21 mouse cellular contexts compared by ENCODE assay signal in the genomic region with DNA sequence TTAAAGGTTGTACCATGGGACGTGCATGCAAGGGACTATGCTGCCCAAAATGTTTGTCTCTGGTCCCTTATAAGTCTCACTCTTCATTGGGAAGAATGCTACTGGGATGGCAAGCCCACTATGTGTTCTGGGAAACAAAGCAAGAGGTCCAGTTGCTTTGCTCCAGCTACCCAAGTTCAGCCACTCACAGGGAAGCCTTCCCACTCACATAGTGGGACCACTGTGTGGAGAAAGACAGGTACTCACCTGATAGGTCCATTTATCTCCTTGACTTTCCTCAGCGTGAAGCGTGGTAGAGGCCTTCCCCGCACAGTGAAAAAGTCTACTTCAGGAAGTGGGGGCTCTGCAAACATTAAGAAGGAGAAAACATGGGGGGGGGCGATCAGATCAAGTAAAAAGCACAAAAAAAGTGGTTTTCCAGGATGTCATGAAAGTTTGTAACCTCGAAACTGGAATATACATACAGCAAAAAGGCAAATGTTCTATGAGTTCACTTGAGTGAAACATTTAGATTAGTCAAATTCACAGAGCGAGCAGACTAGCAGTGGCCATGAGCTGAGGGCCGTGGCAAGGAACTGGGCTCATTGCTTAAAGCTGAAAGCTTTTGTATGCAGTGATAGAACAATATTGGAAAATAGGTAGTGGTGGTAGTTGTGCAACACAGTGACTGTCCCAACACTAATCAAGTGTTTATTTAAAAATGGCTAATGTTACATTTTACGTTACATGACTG.
A peak's percentile ranks its signal among the peaks of the same experiment; 100 is the strongest.
DNase-seq lines count a peak whose midpoint lies in the region; ATAC-seq and TF ChIP-seq lines count a peak whose summit lies in the region.
"Had no signal": no experiment of that assay in that cellular context is flagged by ENCODE, and none has a peak within 500 bp of the region (broad histone marks: within the 10 kb centered on the region; RNA-seq: fewer than 3 reads in every experiment).

No protein-coding gene starts in this region.

- H3K9ac ChIP-seq in heart, embryonic 13.5 days: no peak overlapping the region
- H3K9ac ChIP-seq in liver, embryonic 15.5 days: no peak overlapping the region
- H3K9ac ChIP-seq in stomach, postnatal 0 days (ENCODE audit: low read length): no peak overlapping the region
- H3K9ac ChIP-seq in forebrain, embryonic 14.5 days (ENCODE audit: low read length): no peak overlapping the region
- H3K9ac ChIP-seq: embryonic facial prominence, embryonic 13.5 days; liver, embryonic 14.5 days; midbrain, embryonic 12.5 days; neural tube, embryonic 15.5 days had no signal

- no peak overlapping the region for H3K4me3 ChIP-seq in heart, embryonic 13.5 days
- H3K4me3 ChIP-seq in liver, embryonic 15.5 days (replicated peaks): no peak overlapping the region
- H3K4me3 ChIP-seq in stomach, postnatal 0 days (ENCODE audit: low read depth, low read length): no peak overlapping the region
- H3K4me3 ChIP-seq in kidney, adult 2 months (ENCODE audit: insufficient read depth, low read depth, low read length): no peak overlapping the region
- H3K4me3 ChIP-seq in forebrain, embryonic 14.5 days (ENCODE audit: low read depth, low read length): no peak overlapping the region
- H3K4me3 ChIP-seq: embryonic facial prominence, embryonic 13.5 days; left cerebral cortex, adult 2 months; midbrain, embryonic 12.5 days; neural tube, embryonic 15.5 days had no signal

- WGBS in heart, embryonic 13.5 days: 91% methylated on average over 9 of the region's 9 CpGs
- WGBS in liver, embryonic 15.5 days (ENCODE audit: insufficient replicate concordance): 77% methylated on average over 9 of the region's 9 CpGs
- 90% methylated on average over 9 of the region's 9 CpGs for WGBS in stomach, postnatal 0 days
- WGBS in kidney, adult 2 months: 98% methylated on average over 9 of the region's 9 CpGs
- WGBS in forebrain, embryonic 14.5 days: 92% methylated on average over 9 of the region's 9 CpGs

- TF ChIP-seq POLR2A in kidney, adult 2 months (IDR thresholded peaks at IDR 0.05; ENCODE audit: low read depth, low read length): no peak

- no peak for TF ChIP-seq CTCF in stomach, postnatal 0 days (IDR thresholded peaks at IDR 0.05; ENCODE audit: low read depth)
- no peak for TF ChIP-seq CTCF in kidney, adult 2 months (conservative IDR thresholded peaks at IDR 0.05; ENCODE audit: insufficient read depth, insufficient read length, low read depth, low read length)

- DNase-seq in heart, postnatal 4 days: no peak
- peak; percentile 14 for DNase-seq in thymus, postnatal 4 days
- no peak for DNase-seq in thymus, postnatal 36 days
- no peak for DNase-seq in stomach, postnatal 0 days (ENCODE audit: low spot score)
- DNase-seq in kidney, adult 2 months: no peak
- DNase-seq in forebrain, embryonic 14.5 days (ENCODE audit: low spot score): no peak
- DNase-seq: adrenal gland, postnatal 10 days; cerebellum, adult 11-12 months; cerebellum, postnatal 14 days; heart, adult 18-20 months; kidney, adult 18-20 months; kidney, postnatal 36 days; left cerebral cortex, postnatal 4 days had no signal

- H3K27ac ChIP-seq in heart, embryonic 13.5 days (replicated peaks): 0 out of 2 replicates have a peak overlapping the region, but pooled peaks have one; percentile 69
- H3K27ac ChIP-seq in liver, embryonic 15.5 days (replicated peaks): 0 out of 2 replicates have a peak overlapping the region, but pooled peaks have one; percentile 79
- peak overlapping the region; percentile 96 for H3K27ac ChIP-seq in stomach, postnatal 0 days (replicated peaks)
- no peak overlapping the region; the same call in 1 of the 2 replicates for H3K27ac ChIP-seq in kidney, adult 2 months (ENCODE audit: insufficient read depth, low read depth, low read length)
- H3K27ac ChIP-seq in forebrain, embryonic 14.5 days (ENCODE audit: low read depth, low read length): no peak overlapping the region
- H3K27ac ChIP-seq: embryonic facial prominence, embryonic 13.5 days; left cerebral cortex, adult 2 months; midbrain, embryonic 12.5 days; neural tube, embryonic 15.5 days had no signal

- no peaks in the 10 kb centered on the region for H3K9me3 ChIP-seq in heart, embryonic 13.5 days
- no peaks in the 10 kb centered on the region for H3K9me3 ChIP-seq in liver, embryonic 15.5 days (replicated peaks)
- H3K9me3 ChIP-seq in stomach, postnatal 0 days (ENCODE audit: control insufficient read depth, low read length): no peaks in the 10 kb centered on the region
- no peaks in the 10 kb centered on the region for H3K9me3 ChIP-seq in forebrain, embryonic 14.5 days (replicated peaks; ENCODE audit: control insufficient read depth, low read length)
- H3K9me3 ChIP-seq: embryonic facial prominence, embryonic 13.5 days; midbrain, embryonic 12.5 days; neural tube, embryonic 15.5 days had no signal

- H3K27me3 ChIP-seq in heart, embryonic 13.5 days (replicated peaks): no peaks in the 10 kb centered on the region
- no peaks in the 10 kb centered on the region for H3K27me3 ChIP-seq in liver, embryonic 15.5 days
- no peaks in the 10 kb centered on the region for H3K27me3 ChIP-seq in stomach, postnatal 0 days (ENCODE audit: control insufficient read depth, insufficient read depth, low read length)
- H3K27me3 ChIP-seq in kidney, adult 2 months (replicated peaks; ENCODE audit: control insufficient read depth, insufficient read depth, low read length): no peaks in the 10 kb centered on the region
- no peaks in the 10 kb centered on the region for H3K27me3 ChIP-seq in forebrain, embryonic 14.5 days (replicated peaks; ENCODE audit: control insufficient read depth, insufficient read depth, low read length)
- H3K27me3 ChIP-seq: embryonic facial prominence, embryonic 13.5 days; neural tube, embryonic 15.5 days; Patski had no signal

- TF ChIP-seq EP300 in stomach, postnatal 0 days (optimal IDR thresholded peaks at IDR 0.05): no peak

- H3K4me1 ChIP-seq in heart, embryonic 13.5 days: peaks cover 65% of the 10 kb centered on the region
- peaks cover 26% of the 10 kb centered on the region for H3K4me1 ChIP-seq in liver, embryonic 15.5 days (replicated peaks)
- 0 out of 2 replicates have a peak, but pooled peaks cover 5% of the 10 kb centered on the region for H3K4me1 ChIP-seq in stomach, postnatal 0 days (replicated peaks; ENCODE audit: control insufficient read depth, insufficient read depth)
- H3K4me1 ChIP-seq in kidney, adult 2 months (ENCODE audit: control insufficient read depth, insufficient read depth, low read length): 0 out of 2 replicates have a peak, but pooled peaks cover 4% of the 10 kb centered on the region
- no peaks in the 10 kb centered on the region; the same call in 1 of the 2 replicates for H3K4me1 ChIP-seq in forebrain, embryonic 14.5 days (ENCODE audit: control insufficient read depth, insufficient read depth, low read length)

- ATAC-seq in heart, embryonic 13.5 days (ENCODE audit: extremely low read depth, insufficient number of reproducible peaks, low FRiP score, low TSS enrichment): no peak
- no peak for ATAC-seq in liver, embryonic 15.5 days (ENCODE audit: insufficient read depth)
- no peak for ATAC-seq in stomach, postnatal 0 days (ENCODE audit: low FRiP score, low TSS enrichment)
- ATAC-seq in forebrain, embryonic 14.5 days: no peak
- ATAC-seq: Patski had no signal

- no peak overlapping the region for H3K4me2 ChIP-seq in heart, embryonic 13.5 days
- H3K4me2 ChIP-seq in liver, embryonic 15.5 days: no peak overlapping the region
- H3K4me2 ChIP-seq in stomach, postnatal 0 days (replicated peaks; ENCODE audit: low read depth): no peak overlapping the region
- H3K4me2 ChIP-seq in forebrain, embryonic 14.5 days (ENCODE audit: low read length): no peak overlapping the region
- H3K4me2 ChIP-seq: embryonic facial prominence, embryonic 13.5 days; midbrain, embryonic 12.5 days; neural tube, embryonic 15.5 days had no signal

- no peaks in the 10 kb centered on the region for H3K36me3 ChIP-seq in heart, embryonic 13.5 days
- peaks cover 35% of the 10 kb centered on the region; the same call in 1 of the 2 replicates for H3K36me3 ChIP-seq in liver, embryonic 15.5 days (replicated peaks)
- no peaks in the 10 kb centered on the region for H3K36me3 ChIP-seq in stomach, postnatal 0 days (ENCODE audit: control insufficient read depth, insufficient read depth, low read length)
- no peaks in the 10 kb centered on the region for H3K36me3 ChIP-seq in kidney, adult 2 months (ENCODE audit: control insufficient read depth, insufficient read depth, low read length)
- no peaks in the 10 kb centered on the region for H3K36me3 ChIP-seq in forebrain, embryonic 14.5 days (ENCODE audit: control insufficient read depth, insufficient read depth, low read length)
- H3K36me3 ChIP-seq: embryonic facial prominence, embryonic 13.5 days; midbrain, embryonic 12.5 days; neural tube, embryonic 15.5 days had no signal

Comparison
In these comparisons a context has a peak if more than half of its experiments do, and no peak if none do; other contexts are left out.
1. H3K27ac ChIP-seq: peak in heart, embryonic 13.5 days (single experiment), liver, embryonic 15.5 days (single experiment) and stomach, postnatal 0 days (single experiment); none in kidney, adult 2 months (single experiment) and forebrain, embryonic 14.5 days (single experiment).